Mouse (Mus musculus) cerebellum, adult 2 months (tissue): Measurements from ENCODE around the gene Scarf2.

Source experiments
- CTCF ChIP-seq: fragments of 200-500 bp; IDR thresholded peaks from 2 replicates; pipeline ENCODE4 v1.5.1; 2011; ENCODE audit warnings: low read depth, mild to moderate bottlenecking, control low read depth, low read length, moderate library complexity, borderline replicate concordance; ENCODE audit not compliant: insufficient read depth
- POLR2A ChIP-seq: fragments of 200-500 bp; IDR thresholded peaks from 2 replicates; pipeline ENCODE4 v1.6.1; 2011; ENCODE audit warnings: low read length, control low read depth, borderline replicate concordance; ENCODE audit not compliant: insufficient read depth

DNA sequence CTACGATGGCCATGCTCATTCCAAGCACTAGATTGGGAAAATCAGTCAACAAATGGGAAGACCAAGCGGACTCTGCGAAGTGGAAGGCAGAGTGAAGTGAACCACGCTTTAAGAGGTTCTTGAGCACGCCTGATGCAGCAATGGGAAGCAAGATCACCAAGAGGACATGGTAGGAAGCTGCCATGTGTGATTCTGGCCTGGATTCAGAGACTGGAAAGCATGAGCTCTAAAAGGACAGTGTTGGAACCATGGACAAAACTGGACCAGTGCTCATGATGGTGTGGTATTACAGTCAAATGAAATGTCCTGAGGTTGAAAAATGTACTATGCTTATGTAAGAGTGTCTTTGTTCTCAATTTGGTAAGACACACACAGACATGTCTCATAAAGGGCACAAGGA lies 54.2 kb downstream of the Scarf2 start:
- TF ChIP-seq POLR2A = no peak
- no peak for TF ChIP-seq CTCF
